Mouse (Mus musculus): Measurements from ENCODE around the gene Nacc1. TPM values are rescaled to one million over a fixed set of nuclear protein-coding genes. Genes with fewer than 3 reads are reported as not detected.
"Not testable (repeated sequence)": the region's sequence is repeated elsewhere in the genome, so short reads cannot be mapped to it uniquely, and the experiment has no call there.

The Nacc1 gene
- total RNA-seq, 1 experiment, result 85.5 TPM

GRCm38 (mm10) chr8:84677305-84677704 is 10.4 kb downstream of the Nacc1 start:
- DNase-seq (ENCODE audit: low read depth, low spot score), result no peak
- Histone ChIP-seq H3K4me1 (ENCODE audit: control insufficient read depth in 2 of 2, insufficient read depth in 2 of 2, low read length in 2 of 2, poor library complexity in 1 of 2) (peaks cover 5 to 18% of the 10 kb centered on the region in 2 experiments), H3K27ac (ENCODE audit: insufficient read depth, low read depth, low read length, poor library complexity, severe bottlenecking) (no peak overlapping the region), H3K36me3 (ENCODE audit: control insufficient read depth, insufficient read depth, low read length, poor library complexity, severe bottlenecking) (peaks cover 37% of the 10 kb centered on the region), H3K9me3 (ENCODE audit: control insufficient read depth, insufficient read depth, low read depth, low read length) (no peaks in the 10 kb centered on the region), H3K9ac (ENCODE audit: insufficient read depth, low read depth, low read length, poor library complexity, severe bottlenecking) (no peak overlapping the region), H3K4me3 (ENCODE audit: insufficient read depth in 1 of 2, low read depth in 1 of 2, low read length in 2 of 2, poor library complexity in 1 of 2, severe bottlenecking in 1 of 2) (no peak overlapping the region)
- in situ Hi-C loops (cut with MboI; ENCODE audit: low sequenced_read_pairs in 2 of 2, unreplicated experiment in 2 of 2), result no loop called here
- TF ChIP-seq MAFK (IDR thresholded peaks at IDR 0.05; ENCODE audit: insufficient read depth, low read depth, low read length) (no peak), ZNF384 (IDR thresholded peaks at IDR 0.05; ENCODE audit: low read depth, low read length) (no peak), ZC3H11A (IDR thresholded peaks at IDR 0.05; ENCODE audit: borderline replicate concordance, low read depth, low read length) (no peak), CHD2 (IDR thresholded peaks at IDR 0.05; ENCODE audit: low read depth, low read length) (no peak), HCFC1 (IDR thresholded peaks at IDR 0.05; ENCODE audit: borderline replicate concordance, insufficient read depth, low read length) (no peak)

GRCm38 (mm10) chr8:84670295-84671006 is 17.2 kb downstream of the Nacc1 start:
- H3K4me3 ChIP-seq (ENCODE audit: insufficient read depth in 1 of 2, low read depth in 1 of 2, low read length in 2 of 2, poor library complexity in 1 of 2, severe bottlenecking in 1 of 2); H3K27ac ChIP-seq (ENCODE audit: insufficient read depth, low read depth, low read length, poor library complexity, severe bottlenecking); DNase-seq (ENCODE audit: low read depth, low spot score); H3K9ac ChIP-seq (ENCODE audit: insufficient read depth, low read depth, low read length, poor library complexity, severe bottlenecking); in situ Hi-C loops (cut with MboI; ENCODE audit: low sequenced_read_pairs in 2 of 2, unreplicated experiment in 2 of 2); H3K9me3 ChIP-seq (ENCODE audit: control insufficient read depth, insufficient read depth, low read depth, low read length): not testable (repeated sequence)
- H3K36me3 ChIP-seq (ENCODE audit: control insufficient read depth, insufficient read depth, low read length, poor library complexity, severe bottlenecking), result peaks cover 36% of the 10 kb centered on the region
- peaks cover 3 to 13% of the 10 kb centered on the region in 2 experiments; a peak in 2 of 4 replicates for H3K4me1 ChIP-seq (ENCODE audit: control insufficient read depth in 2 of 2, insufficient read depth in 2 of 2, low read length in 2 of 2, poor library complexity in 1 of 2)

- TF ChIP-seq ZNF384 (IDR thresholded peaks at IDR 0.05; ENCODE audit: low read depth, low read length), result no peak
- no peak for TF ChIP-seq ZC3H11A (IDR thresholded peaks at IDR 0.05; ENCODE audit: borderline replicate concordance, low read depth, low read length)
- no peak for TF ChIP-seq MAFK (IDR thresholded peaks at IDR 0.05; ENCODE audit: insufficient read depth, low read depth, low read length)
- TF ChIP-seq HCFC1 (IDR thresholded peaks at IDR 0.05; ENCODE audit: borderline replicate concordance, insufficient read depth, low read length), result no peak
- no peak for TF ChIP-seq CHD2 (IDR thresholded peaks at IDR 0.05; ENCODE audit: low read depth, low read length)
- Histone ChIP-seq H3K9me3 (ENCODE audit: control insufficient read depth, insufficient read depth, low read depth, low read length) (no peaks in the 10 kb centered on the region), H3K9ac (ENCODE audit: insufficient read depth, low read depth, low read length, poor library complexity, severe bottlenecking) (no peak overlapping the region), H3K4me1 (ENCODE audit: control insufficient read depth in 2 of 2, insufficient read depth in 2 of 2, low read length in 2 of 2, poor library complexity in 1 of 2) (peaks cover 3 to 13% of the 10 kb centered on the region in 2 experiments; a peak in 2 of 4 replicates), H3K4me3 (ENCODE audit: insufficient read depth in 1 of 2, low read depth in 1 of 2, low read length in 2 of 2, poor library complexity in 1 of 2, severe bottlenecking in 1 of 2) (no peak overlapping the region), H3K36me3 (ENCODE audit: control insufficient read depth, insufficient read depth, low read length, poor library complexity, severe bottlenecking) (peaks cover 29% of the 10 kb centered on the region), H3K27ac (ENCODE audit: insufficient read depth, low read depth, low read length, poor library complexity, severe bottlenecking) (0 out of 2 replicates have a peak overlapping the region, but pooled peaks have one; percentile 42)
- DNase-seq (ENCODE audit: low read depth, low spot score), result no peak
- in situ Hi-C loops (cut with MboI; ENCODE audit: low sequenced_read_pairs in 2 of 2, unreplicated experiment in 2 of 2), result no loop called here
These were observed 18.8 kb downstream of the Nacc1 start for GRCm38 (mm10) chr8:84668731-84669485.

- Histone ChIP-seq H3K9ac (ENCODE audit: insufficient read depth, low read depth, low read length, poor library complexity, severe bottlenecking) (no peak overlapping the region), H3K27ac (ENCODE audit: insufficient read depth, low read depth, low read length, poor library complexity, severe bottlenecking) (no peak overlapping the region), H3K9me3 (ENCODE audit: control insufficient read depth, insufficient read depth, low read depth, low read length) (no peaks in the 10 kb centered on the region), H3K4me1 (ENCODE audit: control insufficient read depth in 2 of 2, insufficient read depth in 2 of 2, low read length in 2 of 2, poor library complexity in 1 of 2) (peaks cover 5 to 13% of the 10 kb centered on the region in 2 experiments; a peak in 2 of 4 replicates), H3K36me3 (ENCODE audit: control insufficient read depth, insufficient read depth, low read length, poor library complexity, severe bottlenecking) (peaks cover 22% of the 10 kb centered on the region), H3K4me3 (ENCODE audit: insufficient read depth in 1 of 2, low read depth in 1 of 2, low read length in 2 of 2, poor library complexity in 1 of 2, severe bottlenecking in 1 of 2) (no peak overlapping the region)
- TF ChIP-seq MAFK (IDR thresholded peaks at IDR 0.05; ENCODE audit: insufficient read depth, low read depth, low read length) (no peak), ZC3H11A (IDR thresholded peaks at IDR 0.05; ENCODE audit: borderline replicate concordance, low read depth, low read length) (no peak), CHD2 (IDR thresholded peaks at IDR 0.05; ENCODE audit: low read depth, low read length) (no peak), ZNF384 (IDR thresholded peaks at IDR 0.05; ENCODE audit: low read depth, low read length) (no peak), HCFC1 (IDR thresholded peaks at IDR 0.05; ENCODE audit: borderline replicate concordance, insufficient read depth, low read length) (no peak)
- DNase-seq (ENCODE audit: low read depth, low spot score), result no peak
- in situ Hi-C loops (cut with MboI; ENCODE audit: low sequenced_read_pairs in 2 of 2, unreplicated experiment in 2 of 2), result no loop called here
These were observed 19.6 kb downstream of the Nacc1 start for GRCm38 (mm10) chr8:84668081-84668480.

All from ES-E14 (cell line).